Mouse (Mus musculus) small intestine, adult 2 months (tissue): ENCODE results near the gene Atp5g2.

Experiments used
- CTCF ChIP-seq: fragments of 200-500 bp; IDR thresholded peaks from 2 replicates; pipeline ENCODE4 v1.5.1; 2012; ENCODE audit warnings: low read depth, mild to moderate bottlenecking, control low read depth, inconsistent platforms, low read length, moderate library complexity, mixed read lengths; ENCODE audit not compliant: insufficient replicate concordance, insufficient read length; ENCODE audit errors: extremely low read depth
- POLR2A ChIP-seq: fragments of 200-500 bp; IDR thresholded peaks from 2 replicates; pipeline ENCODE4 v1.6.1; 2012; ENCODE audit warnings: low read depth, mild to moderate bottlenecking, control low read depth, inconsistent platforms, low read length, moderate library complexity

DNA sequence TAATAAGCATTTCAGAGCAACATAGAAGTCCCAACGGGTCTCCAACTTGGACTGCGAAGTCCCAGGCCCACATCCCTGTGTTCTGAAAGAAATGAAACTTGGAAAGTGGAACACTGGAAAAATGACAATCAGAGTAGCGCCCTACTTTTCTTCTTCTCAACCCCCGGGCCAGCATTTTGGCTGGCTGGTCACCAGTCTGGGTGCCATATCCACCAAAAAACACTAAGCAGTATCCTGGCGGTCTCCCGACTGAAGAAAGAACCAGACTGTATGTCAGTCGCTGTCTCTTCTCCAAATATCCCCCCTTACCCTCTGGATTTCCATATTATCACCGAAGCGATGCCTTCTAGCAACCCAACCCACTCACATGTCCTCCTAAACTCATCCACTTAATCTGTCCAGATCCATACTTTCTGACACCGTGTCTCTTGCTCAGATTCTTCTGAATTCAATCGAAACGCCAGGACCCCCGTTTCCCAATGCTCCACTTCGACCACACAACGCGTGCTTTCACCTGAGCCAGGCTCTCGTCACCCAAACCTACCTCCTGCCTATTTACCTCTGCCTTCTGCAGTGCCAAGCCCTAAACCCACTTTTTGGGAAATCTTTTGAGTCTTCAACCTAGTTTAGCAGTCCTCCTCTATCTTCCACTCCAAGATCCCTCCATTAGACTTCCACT is 47.7 kb downstream of the Atp5g2 start:
- TF ChIP-seq CTCF (no peak), POLR2A (no peak)
